Mouse (Mus musculus) small intestine, adult 2 months (tissue): Measurements from ENCODE around the gene Slc25a33. TPM values are rescaled to one million over a fixed set of nuclear protein-coding genes. Genes with fewer than 3 reads are reported as not detected.
"Not testable (repeated sequence)": the region's sequence is repeated elsewhere in the genome, so short reads cannot be mapped to it uniquely, and the experiment has no call there.

ENCODE experiments used
- H3K27ac ChIP-seq: fragments of 200-500 bp; 2 replicates; pipeline ENCODE4 v1.5.1; 2012; ENCODE audit warnings: low read depth, low read length, control low read depth, inconsistent platforms; ENCODE audit not compliant: insufficient read depth
- H3K27me3 ChIP-seq: fragments of 200-500 bp; 2 replicates; pipeline ENCODE4 v1.6.1; 2012; ENCODE audit warnings: mild to moderate bottlenecking, moderate library complexity, low read length, inconsistent platforms; ENCODE audit not compliant: control insufficient read depth, insufficient read depth
- H3K36me3 ChIP-seq: fragments of 200-500 bp; 2 replicates; pipeline ENCODE4 v1.6.1; 2012; ENCODE audit warnings: mild to moderate bottlenecking, low read length, control low read depth, inconsistent platforms; ENCODE audit not compliant: control insufficient read depth, insufficient read depth
- H3K4me1 ChIP-seq: fragments of 200-500 bp; 2 replicates; pipeline ENCODE4 v1.6.1; 2012; ENCODE audit warnings: low read length, inconsistent platforms, mixed read lengths; ENCODE audit not compliant: control insufficient read depth, insufficient read depth, insufficient read length
- H3K4me3 ChIP-seq: fragments of 200-500 bp; 2 replicates; pipeline ENCODE4 v1.5.1; 2012; ENCODE audit warnings: low read depth, mild to moderate bottlenecking, control low read depth, inconsistent platforms, low read length, moderate library complexity
- CTCF ChIP-seq: fragments of 200-500 bp; IDR thresholded peaks from 2 replicates; pipeline ENCODE4 v1.5.1; 2012; ENCODE audit warnings: low read depth, mild to moderate bottlenecking, control low read depth, inconsistent platforms, low read length, moderate library complexity, mixed read lengths; ENCODE audit not compliant: insufficient replicate concordance, insufficient read length; ENCODE audit errors: extremely low read depth
- POLR2A ChIP-seq: fragments of 200-500 bp; IDR thresholded peaks from 2 replicates; pipeline ENCODE4 v1.6.1; 2012; ENCODE audit warnings: low read depth, mild to moderate bottlenecking, control low read depth, inconsistent platforms, low read length, moderate library complexity
- WGBS: fragments of 180-500 bp; shearing (Covaris S2); methylation state at CpG from one replicate; pipeline ENCODE4 v1.1.7; 2018; 5-methylcytosine and 5-hydroxymethylcytosine counted together
- polyA plus RNA-seq: library from polyadenylated mRNA; depleted of rRNA; stranded (reverse); fragments of >200 nt; gene quantifications from 2 replicates; pipeline ENCODE4 v1.2.3, GENCODE M21; 2012

The Slc25a33 gene
- polyA plus RNA-seq, 1 experiment = 5.3 TPM

- WGBS = 89% methylated on average over 3 of the region's 3 CpGs
- TF ChIP-seq CTCF (no peak), POLR2A (no peak)
- peaks cover 6% of the 10 kb centered on the region; the same call in 1 of the 2 replicates for H3K36me3 ChIP-seq
- H3K4me3 ChIP-seq = no peak overlapping the region
- H3K27ac ChIP-seq = no peak overlapping the region
- H3K27me3 ChIP-seq = no peaks in the 10 kb centered on the region
- H3K4me1 ChIP-seq = peaks cover 2% of the 10 kb centered on the region; the same call in 1 of the 2 replicates
Observed at GRCm38 (mm10) chr4:149752836-149753235, 21.2 kb downstream of the Slc25a33 start.

- H3K27ac ChIP-seq = no peak overlapping the region
- peaks cover 2% of the 10 kb centered on the region; the same call in 1 of the 2 replicates for H3K4me1 ChIP-seq
- H3K36me3 ChIP-seq = peaks cover 6% of the 10 kb centered on the region; the same call in 1 of the 2 replicates
- TF ChIP-seq CTCF (peak; percentile 80), POLR2A (no peak)
- H3K27me3 ChIP-seq = no peaks in the 10 kb centered on the region
- WGBS = 45% methylated on average over 17 of the region's 17 CpGs
- H3K4me3 ChIP-seq = no peak overlapping the region
Observed at GRCm38 (mm10) chr4:149752124-149752799, 21.8 kb downstream of the Slc25a33 start.

- peaks cover under 1% of the 10 kb centered on the region; the same call in 1 of the 2 replicates for H3K4me1 ChIP-seq
- H3K4me3 ChIP-seq = no peak overlapping the region
- TF ChIP-seq POLR2A = no peak
- TF ChIP-seq CTCF = no peak
- H3K27ac ChIP-seq = no peak overlapping the region
- no peaks in the 10 kb centered on the region for H3K27me3 ChIP-seq
- H3K36me3 ChIP-seq = peaks cover 4% of the 10 kb centered on the region; the same call in 1 of the 2 replicates
- 88% methylated on average over 5 of the region's 5 CpGs for WGBS
Observed at GRCm38 (mm10) chr4:149750671-149751070, 23.4 kb downstream of the Slc25a33 start.

- H3K27me3 ChIP-seq, H3K4me3 ChIP-seq, H3K4me1 ChIP-seq, H3K27ac ChIP-seq, H3K36me3 ChIP-seq: not testable (repeated sequence)
- WGBS = 90% methylated on average over 3 of the region's 3 CpGs
Observed at GRCm38 (mm10) chr4:149749663-149750015, 24.4 kb downstream of the Slc25a33 start.

GRCm38 (mm10) chr4:149749003-149749662, 24.9 kb downstream of the Slc25a33 start:
- TF ChIP-seq POLR2A (no peak), CTCF (no peak)
- WGBS = 95% methylated on average over 18 of the region's 18 CpGs
- Histone ChIP-seq H3K27ac (no peak overlapping the region), H3K27me3 (no peaks in the 10 kb centered on the region), H3K4me3 (no peak overlapping the region), H3K4me1 (no peaks in the 10 kb centered on the region), H3K36me3 (peaks cover 8% of the 10 kb centered on the region)

- Histone ChIP-seq H3K4me1 (no peaks in the 10 kb centered on the region), H3K4me3 (no peak overlapping the region), H3K27ac (no peak overlapping the region), H3K36me3 (peaks cover 13% of the 10 kb centered on the region), H3K27me3 (no peaks in the 10 kb centered on the region)
- TF ChIP-seq POLR2A (no peak), CTCF (no peak)
- 89% methylated on average over 7 of the region's 7 CpGs for WGBS
Observed at GRCm38 (mm10) chr4:149744119-149744518, 30.0 kb downstream of the Slc25a33 start.

- Histone ChIP-seq H3K36me3 (peaks cover 10% of the 10 kb centered on the region), H3K4me1 (peaks cover 4% of the 10 kb centered on the region; the same call in 1 of the 2 replicates), H3K27ac (no peak overlapping the region), H3K27me3 (no peaks in the 10 kb centered on the region), H3K4me3 (no peak overlapping the region)
- WGBS = 93% methylated on average over 14 of the region's 14 CpGs
- TF ChIP-seq POLR2A (no peak), CTCF (no peak)
Observed at GRCm38 (mm10) chr4:149742011-149742530, 32.0 kb downstream of the Slc25a33 start.
